Mouse (Mus musculus): ENCODE data around the gene Clmn.
A peak's percentile ranks its signal among the peaks of the same experiment; 100 is the strongest.
"Not testable (repeated sequence)": the region's sequence is repeated elsewhere in the genome, so short reads cannot be mapped to it uniquely, and the experiment has no call there.

Clmn gene

DNA sequence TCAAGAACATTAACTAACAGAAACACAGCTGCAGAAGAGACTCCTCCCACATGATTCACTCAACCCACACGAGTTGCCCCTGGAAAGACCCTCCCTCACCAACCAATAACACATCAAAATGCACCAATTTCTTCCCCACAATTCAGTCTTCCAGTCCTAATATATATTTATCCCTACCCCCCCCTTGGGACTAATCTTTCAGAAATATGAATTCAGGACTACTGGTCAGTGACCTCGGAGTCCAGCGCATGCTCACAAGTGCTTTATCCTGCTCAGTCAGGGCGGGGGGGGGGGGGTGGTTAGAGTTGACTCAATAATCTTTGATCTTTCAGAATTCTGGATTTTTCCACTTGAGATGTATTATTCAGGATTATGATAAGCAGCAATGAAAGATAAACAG is 111.2 kb downstream of the Clmn start:
- no peak for DNase-seq (ENCODE audit: low spot score in 2 of 2)

DNA sequence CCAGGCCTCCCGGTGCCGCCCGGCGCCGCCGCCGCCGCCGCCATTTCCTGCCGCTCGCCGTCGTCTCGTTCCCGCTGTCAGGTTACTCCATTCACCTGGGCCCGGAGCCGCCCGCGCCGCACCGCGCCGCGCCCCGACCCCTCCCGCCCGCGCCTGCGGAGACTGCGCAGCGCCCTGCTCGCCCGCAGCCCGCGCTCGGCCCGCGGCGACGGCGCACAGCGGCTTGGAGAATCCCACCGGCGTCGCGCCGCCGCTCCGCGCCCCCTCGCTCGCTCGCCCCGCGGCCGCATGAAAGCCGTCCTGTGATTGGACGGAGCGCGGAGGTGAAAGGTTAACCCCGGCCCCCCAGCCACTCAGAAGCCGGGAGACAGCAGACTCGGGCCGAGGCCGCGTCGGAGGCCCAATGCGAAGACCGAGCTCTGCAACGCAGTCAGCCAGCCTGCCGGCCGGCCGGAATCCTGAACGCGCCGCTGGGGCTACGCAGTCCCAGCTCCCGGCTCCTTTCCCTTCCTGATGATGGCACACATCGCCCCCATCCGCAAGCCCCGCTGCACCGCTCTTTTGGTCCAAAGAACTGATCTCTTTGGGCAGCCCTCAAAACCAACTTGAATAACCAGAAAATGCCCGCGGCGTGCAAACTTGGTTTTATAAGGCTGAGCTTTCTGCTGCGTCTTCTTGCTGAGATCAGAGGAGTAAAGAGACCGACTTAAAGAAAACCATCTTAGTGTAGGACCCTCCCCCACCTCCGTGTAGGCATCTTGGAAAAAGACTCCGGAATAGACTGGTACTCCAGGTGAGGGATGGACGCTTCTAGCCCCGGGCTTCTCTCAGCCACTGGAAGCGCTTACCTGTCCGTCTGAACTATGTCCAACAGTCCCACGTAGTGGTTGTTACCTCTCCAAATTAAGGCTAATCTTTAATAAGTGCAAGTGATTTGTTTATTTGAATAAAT is 112.8 kb downstream of the Clmn start, which contains the start of gene Dicer1:
Gene Dicer1 (minus strand): TSS at position 139 of the 952 bp plus-strand sequence.
- peak; percentile 91 to 94 for DNase-seq (ENCODE audit: low spot score in 2 of 2)

DNA sequence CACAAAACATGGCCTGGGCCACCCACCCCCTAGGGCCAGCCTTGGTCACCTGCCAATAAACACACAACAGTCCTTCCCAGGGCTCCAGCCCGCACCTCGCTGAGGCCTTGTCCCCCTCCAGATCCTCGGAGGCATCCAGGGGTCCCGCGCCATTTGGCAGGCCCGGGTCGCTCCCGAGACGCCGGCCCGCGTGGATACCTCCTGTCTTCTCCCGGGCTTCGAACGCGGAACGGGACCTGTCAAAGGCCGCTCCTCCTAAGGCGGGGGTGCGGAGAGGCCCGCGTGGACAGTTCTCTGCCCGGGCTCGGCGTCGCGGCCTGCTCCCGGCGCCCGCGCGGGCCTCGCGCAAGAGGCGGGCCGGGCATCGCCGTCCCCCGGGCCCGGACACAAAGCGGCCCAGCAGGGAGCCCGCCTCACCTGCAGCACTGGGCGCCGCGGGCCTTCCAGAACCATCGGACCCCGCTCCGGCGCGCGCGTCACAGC is 113.5 kb downstream of the Clmn start:
- DNase-seq (ENCODE audit: low spot score in 2 of 2) = peak in 1 of 2 experiments; percentile 16

DNA sequence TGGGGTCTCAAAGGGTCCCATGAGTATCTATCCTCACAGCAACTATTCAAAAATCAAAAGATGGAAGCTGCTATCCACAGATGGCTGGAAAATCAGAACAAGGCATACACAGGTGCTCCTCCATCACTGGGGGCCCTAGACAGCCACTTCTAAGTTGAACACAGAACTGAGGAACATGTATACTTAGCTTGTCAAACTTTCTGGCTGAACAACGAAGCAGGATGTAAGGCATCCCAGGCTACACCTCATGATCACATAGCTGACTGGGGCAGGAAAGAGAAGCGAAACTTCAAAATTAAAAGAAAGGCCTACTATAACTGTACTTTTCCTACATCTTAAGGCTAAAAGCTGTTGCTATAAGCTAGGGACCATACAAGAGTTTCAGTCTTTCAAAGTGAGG is 115.9 kb downstream of the Clmn start:
- DNase-seq (ENCODE audit: low spot score in 2 of 2) = no peak

DNA sequence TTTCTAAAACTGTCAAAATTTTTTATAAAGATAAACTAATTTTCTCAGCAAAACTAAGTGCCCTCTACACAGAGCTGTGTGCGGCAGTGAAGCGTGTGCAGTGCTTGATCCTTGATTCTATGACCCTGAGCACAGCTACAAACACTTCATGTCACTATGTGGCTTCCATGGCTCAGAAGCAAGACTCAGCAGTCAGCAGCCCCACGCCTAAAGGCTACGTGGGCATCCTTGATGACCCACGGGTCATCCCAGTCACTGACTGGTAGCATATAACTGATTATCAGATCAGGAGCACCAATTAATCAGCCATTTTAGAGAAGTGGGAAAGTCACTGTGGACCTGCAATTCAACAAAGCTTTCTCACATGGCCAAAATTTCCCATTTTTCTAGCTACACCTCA is 117.6 kb downstream of the Clmn start:
- DNase-seq (ENCODE audit: low spot score in 2 of 2) = no peak

DNA sequence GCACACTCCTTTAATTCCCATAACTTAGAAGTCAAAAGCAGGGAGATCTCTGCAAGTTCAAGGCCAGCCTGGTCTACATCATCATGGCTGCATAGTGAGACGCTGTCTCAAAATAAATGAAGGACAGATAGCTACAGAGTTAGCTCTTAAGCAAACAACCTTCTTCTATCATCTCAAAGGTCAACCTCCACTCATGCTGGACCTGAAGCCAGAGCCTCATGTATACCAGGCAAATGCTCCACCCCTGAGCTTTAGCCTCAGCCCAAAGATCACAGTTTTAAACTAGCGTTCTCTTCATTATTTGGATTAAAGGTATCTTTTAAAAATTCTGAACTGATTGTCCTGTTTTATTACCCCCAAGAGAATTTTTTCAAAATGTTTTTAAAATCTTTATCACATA is 118.3 kb downstream of the Clmn start:
- DNase-seq (ENCODE audit: low spot score in 2 of 2) = no peak

DNA sequence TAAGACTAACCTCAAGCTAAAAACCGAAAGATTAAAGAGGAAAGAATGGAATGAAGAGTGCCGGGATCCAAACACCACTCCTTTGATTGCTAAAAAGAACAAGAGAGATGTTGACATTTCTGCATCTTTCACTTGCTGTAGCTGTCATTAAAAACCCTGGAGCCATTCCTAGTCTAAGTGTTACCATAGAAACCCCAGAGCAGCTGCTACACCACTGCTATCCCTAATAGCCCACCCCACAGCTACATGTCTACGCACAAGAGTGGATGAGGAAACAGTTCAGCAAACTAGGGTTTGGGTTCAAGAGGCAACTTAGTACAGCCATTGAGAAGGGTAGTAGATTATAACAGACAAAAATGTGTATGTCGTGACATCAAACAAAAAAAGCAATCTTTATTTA is 121.2 kb downstream of the Clmn start:
- DNase-seq (ENCODE audit: low spot score in 2 of 2) = no peak

DNA sequence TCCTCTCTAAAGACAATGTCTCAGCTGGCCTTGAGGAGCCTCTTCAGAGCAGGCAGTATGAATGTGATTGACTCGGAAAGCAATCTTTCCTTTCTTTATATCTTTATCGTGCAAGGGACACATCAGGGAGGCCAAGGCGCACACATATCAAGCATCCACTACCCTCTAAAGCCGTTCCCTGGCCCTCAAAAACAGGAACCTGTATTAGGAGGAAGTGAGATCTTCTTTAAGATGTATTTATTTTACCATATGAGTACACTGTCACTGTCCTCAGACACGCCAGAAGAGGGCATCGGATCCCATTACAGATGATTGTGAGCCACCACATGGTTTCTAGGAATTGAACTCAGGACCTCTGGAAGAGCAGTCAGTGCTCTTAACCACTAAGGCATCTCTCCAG is 122.6 kb downstream of the Clmn start:
- DNase-seq (ENCODE audit: low spot score in 2 of 2) = no peak

DNA sequence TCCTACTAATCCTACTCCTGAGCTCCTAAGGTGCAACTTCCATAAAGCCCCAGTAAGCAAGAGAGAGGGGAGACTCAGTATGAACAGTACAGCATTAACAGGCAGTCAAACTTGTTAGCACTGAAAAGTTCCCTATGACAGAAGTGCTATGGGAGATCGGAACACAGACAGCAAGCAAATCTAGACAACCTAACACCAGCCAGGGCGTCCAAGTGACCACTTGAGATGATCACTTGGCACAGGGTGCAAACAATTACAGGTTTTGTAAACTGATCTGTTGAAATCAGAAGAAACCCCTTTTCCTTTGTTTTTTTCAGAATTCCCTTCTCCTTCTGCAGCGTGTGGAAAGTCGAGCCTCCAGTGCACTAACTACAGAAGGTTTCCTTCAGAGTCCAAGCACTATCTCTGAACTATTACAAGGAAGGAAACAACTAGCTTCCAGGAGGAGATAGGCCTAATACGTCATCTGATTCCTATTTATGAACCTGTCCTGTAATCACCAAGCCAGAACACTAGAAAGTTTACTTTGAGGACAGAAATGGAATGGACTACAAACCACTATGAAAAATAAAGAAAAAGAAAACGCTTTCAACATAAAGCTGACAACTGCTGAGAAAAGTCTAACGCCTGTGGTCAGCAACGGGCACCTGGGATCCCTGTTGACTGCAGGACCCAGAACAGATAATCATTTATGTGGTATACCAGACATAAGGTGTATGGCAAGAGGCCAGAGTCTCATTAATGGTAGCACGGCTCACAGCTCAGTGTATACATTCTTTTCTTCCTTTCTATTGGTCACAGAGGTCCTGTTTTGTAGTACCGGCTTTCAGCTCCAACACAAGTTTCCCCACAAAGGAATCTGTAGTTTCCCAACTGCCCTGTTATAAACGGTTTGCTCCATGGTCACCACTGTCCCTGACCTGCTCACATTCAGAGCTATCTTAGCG is 123.8 kb downstream of the Clmn start:
- no peak for DNase-seq (ENCODE audit: low spot score in 2 of 2)

DNA sequence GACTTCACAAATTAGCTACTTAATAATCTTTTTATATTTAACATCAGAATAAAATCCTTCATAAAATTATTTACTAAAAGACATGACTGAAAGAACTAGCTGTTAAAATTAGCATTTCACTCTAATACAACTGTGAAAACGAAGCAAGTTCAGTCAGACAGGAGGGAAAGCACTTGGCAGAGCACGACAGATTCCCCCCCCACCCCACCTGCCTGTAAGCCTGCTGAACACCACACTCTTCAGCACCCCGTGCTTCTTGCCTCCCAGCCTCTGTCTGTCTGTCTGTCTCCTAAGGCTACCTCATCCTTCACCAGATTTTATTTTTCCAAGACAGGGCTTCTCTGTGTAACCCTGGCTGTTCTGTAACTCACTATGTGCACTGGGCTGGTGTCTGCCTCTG is 125.9 kb downstream of the Clmn start:
- no peak for DNase-seq (ENCODE audit: low spot score in 2 of 2)

DNA sequence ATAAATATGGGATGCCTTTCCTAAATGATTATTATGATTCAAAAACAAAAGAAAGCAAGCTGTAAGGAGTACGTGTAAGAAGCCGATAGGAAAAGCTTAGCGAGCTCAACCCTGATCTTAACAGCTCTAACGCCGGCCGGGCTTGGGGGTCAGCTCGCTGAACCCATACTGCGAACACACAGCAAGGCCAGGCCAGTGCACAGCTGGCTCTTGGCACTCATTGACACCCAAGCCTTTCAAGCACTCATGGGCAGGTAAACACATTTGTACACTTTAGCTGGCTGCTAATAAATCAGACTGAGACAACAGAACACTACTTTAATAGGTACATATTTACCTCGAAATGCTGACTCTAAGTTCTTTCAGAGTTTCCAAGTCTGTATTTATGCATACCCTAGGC is 126.4 kb downstream of the Clmn start:
- DNase-seq (ENCODE audit: low spot score in 2 of 2) = no peak

DNA sequence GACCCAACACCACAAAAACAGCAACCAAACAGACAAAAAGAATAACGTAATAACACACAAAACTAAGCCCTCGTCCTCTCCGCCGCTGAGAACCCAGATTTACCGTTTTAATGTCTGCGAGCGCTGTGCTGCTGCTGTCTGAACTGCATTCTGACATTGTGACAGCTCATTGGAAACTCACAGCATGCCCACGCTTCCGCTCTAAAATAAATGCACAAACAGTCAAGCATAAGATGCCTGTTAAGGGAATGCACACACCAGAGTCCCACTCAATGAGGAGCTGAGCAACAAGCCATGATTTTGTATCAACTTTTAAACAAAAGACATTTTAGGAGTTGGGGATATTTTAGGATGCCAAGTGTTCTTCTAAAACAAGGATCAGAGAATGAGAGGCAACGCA is 127.2 kb downstream of the Clmn start:
- DNase-seq (ENCODE audit: low spot score in 2 of 2) = peak; percentile 38 to 62

DNA sequence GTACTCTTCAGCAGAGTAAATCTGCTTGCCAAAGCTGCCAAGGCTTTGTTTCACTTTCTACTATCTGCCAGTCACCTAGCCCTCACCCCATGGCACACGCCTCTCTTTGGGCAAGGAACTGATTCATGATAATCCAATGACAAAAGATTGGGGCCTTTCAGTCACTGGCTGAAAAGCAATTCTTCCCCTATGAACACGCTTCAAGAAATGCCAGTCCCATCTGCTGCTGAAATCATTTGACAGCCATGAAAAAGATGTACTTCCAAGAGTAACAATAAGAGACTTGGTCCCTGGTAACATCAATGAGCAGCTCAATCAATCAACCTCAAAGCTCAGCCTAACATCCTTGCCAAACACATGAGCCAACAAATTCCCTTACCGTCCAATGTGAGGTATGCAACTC is 128.9 kb downstream of the Clmn start:
- DNase-seq (ENCODE audit: low spot score in 2 of 2) = no peak

DNA sequence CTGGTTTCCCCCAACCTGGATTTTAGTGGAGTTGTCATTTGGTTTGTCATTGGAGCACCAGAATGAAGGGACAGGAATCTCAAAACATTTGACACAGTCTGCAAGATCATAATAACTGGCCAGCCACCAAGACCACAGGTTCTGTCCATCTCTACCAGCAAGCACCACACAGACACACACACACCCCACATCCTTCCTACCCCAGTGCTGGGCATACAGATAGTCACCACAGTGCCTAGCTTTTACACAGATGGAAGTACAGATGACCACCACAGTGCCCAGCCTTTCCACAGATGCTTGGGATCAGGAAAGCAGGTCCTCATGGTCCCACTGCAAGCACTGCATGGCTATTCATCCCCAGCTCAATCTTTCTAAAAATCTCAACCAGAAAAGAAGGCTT is 131.7 kb downstream of the Clmn start:
- DNase-seq (ENCODE audit: low spot score in 2 of 2) = no peak

DNA sequence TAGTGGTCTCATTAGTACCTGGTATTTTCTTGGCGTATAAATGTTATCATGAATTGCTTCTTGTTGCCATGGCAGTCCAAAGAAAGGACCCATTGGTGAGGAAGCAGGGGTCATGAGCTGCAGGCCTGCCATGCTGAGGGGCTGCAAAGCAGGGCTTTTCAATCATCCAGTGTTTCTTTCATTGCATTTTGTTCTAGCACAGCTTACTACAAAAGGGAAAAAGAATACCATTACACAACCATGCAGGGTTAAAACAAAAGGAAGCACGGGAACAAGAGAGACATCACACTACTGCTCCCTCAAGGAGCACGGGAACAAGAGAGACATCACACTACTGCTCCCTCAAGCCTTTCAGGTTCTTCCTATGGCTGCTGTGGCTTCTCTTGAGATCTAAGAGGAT is 133.1 kb downstream of the Clmn start:
- no peak for DNase-seq (ENCODE audit: low spot score in 2 of 2)

DNA sequence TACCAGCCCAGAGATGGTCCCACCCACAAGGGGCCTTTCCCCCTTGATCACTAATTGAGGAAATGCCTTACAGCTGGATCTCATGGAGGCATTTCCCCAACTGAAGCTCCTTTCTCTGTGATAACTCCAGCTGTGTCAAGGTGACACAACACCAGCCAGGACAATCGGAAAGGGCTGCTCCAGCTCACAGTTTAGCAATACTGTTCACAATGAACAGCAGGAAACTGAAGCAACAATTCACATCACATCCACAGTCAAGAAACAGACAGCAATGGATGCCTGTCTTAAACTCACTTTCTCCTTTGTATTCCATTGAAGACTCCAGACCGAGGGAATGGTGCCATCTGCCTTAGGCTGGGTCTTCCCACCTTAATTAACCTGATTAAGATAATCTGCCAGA is 138.4 kb downstream of the Clmn start:
- DNase-seq (ENCODE audit: low spot score in 2 of 2) = not testable (repeated sequence)

DNA sequence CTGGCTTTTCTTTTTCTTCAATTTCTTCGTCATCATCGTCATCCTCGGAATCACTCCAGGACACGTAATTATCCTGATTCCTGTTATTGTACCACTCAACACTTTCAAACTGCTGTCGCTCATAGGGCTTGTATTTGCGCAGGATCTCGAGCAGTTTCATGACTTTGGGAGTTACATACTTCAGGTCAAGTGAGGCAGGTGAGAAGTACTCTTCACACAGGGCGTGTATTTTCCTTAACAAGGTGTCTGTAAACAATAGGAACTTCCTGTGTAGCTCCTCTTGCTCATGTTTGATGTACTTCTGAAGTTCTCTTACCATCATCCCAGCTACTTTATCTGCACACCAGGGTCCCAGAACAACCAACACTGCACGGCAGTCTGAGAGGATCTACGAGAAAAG is 142.8 kb downstream of the Clmn start:
- no peak for DNase-seq (ENCODE audit: low spot score in 2 of 2)

DNA sequence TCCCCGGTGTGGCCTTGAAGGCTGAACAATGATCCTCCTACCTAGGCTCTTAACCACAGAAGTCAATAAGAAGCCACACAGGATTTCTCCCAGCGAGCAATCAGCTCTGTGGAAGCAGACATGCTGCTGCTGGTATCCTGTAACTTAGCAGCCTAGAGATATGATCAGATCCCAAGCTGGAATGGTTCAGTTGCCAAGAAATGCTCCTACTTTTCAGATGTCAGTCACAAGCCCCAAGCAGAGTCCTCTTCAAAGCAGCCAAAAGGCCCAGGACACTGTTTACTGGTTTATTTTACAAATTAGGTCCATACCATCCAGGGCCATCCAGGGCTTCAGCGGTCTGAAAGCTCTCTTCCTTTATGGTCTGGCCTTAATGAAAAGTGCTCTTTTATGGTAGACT is 143.9 kb downstream of the Clmn start:
- no peak for DNase-seq (ENCODE audit: low spot score in 2 of 2)

DNA sequence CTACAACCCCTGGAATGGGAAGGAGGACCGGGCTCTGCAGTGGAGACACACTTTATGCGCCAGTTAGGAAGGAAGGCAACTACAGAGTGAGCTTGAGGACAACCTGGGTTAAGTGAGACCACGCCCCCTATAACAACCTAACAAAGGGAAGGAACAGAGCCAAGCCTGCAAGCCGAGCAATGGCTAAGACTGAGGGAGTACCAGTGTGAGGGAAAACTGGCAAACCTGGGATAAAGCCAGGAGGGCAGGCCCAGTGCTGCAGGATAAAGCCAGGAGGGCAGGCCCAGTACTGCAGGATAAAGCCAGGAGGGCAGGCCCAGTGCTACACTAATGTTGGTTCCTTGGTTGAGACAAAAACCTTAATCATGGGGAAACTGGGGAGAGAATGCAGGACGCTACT is 145.9 kb downstream of the Clmn start:
- no peak for DNase-seq (ENCODE audit: low spot score in 2 of 2)

DNA sequence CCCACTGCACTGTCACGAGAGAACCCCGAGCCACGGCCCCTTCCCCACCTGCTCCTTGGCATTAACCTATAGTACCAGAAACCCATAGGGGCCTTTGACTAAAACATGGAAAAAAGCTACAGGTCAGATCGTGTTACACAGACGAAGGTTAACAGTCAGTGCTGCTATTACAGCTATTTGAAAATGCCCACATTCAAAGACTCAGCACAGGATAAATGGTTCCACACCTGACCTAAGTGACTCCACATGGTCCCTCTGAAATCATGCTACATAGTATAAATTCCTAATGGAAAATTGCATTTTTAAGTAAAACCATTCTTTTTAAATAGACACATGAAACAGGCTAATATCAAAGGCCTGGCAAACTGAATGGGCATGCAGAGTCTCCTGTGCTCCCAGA is 148.5 kb downstream of the Clmn start:
- DNase-seq (ENCODE audit: low spot score in 2 of 2) = no peak

DNA sequence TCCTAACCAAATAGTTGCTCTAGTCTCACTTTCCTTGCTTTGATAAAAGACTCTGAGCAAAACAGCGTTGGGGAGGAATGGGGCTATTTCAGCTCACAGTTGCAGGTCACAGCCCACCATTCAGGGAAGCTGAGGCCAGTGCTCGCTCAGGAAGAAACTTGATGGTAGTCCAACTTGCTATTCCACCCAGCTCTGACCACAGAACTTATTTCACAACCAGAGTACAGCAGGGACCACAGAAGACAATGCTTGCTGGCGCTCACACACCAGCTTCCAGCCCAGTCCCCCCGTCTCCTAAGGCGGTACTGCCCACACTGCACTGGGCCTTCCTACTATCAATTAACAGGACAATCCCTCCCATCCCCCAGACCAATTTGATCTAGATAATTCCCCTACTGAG is 149.4 kb downstream of the Clmn start:
- DNase-seq (ENCODE audit: low spot score in 2 of 2) = no peak
